Mouse (Mus musculus) CH12.LX (cell line): ENCODE results near the gene Scgb1a1. TPM values are rescaled to one million over a fixed set of nuclear protein-coding genes. Genes with fewer than 3 reads are reported as not detected.

Source experiments
- DNase-seq: peaks from one replicate; pipeline ENCODE4 v3.0.0-alpha.2; 2013; ENCODE audit errors: extremely low read depth
- H3K27ac ChIP-seq: 2 replicates; pipeline ENCODE4 v1.5.1; 2012; ENCODE audit warnings: low read depth, mild to moderate bottlenecking, control low read depth, moderate library complexity; ENCODE audit not compliant: insufficient read depth
- H3K27me3 ChIP-seq: replicated peaks from 2 replicates; pipeline ENCODE3; 2012; ENCODE audit warnings: inconsistent platforms
- H3K36me3 ChIP-seq, 2 experiments: replicated peaks in 1 of 2; 2 replicates each; pipeline versions ENCODE3 to v1.6.1; 2012; ENCODE audit warnings: inconsistent platforms in 1 of 2, low read length in 1 of 2, mild to moderate bottlenecking in 1 of 2, mixed read lengths in 1 of 2, moderate library complexity in 1 of 2; ENCODE audit not compliant: control insufficient read depth in 1 of 2, insufficient read depth in 1 of 2
- H3K4me1 ChIP-seq, 2 experiments: 2 replicates each; pipeline ENCODE4 v1.6.1; 2012; ENCODE audit warnings: inconsistent platforms in 1 of 2, moderate library complexity in 1 of 2; ENCODE audit not compliant: insufficient read depth in 2 of 2, control insufficient read depth in 1 of 2
- H3K4me2 ChIP-seq: 2 replicates; pipeline ENCODE4 v1.6.1; 2012; ENCODE audit warnings: low read depth, mild to moderate bottlenecking, control low read depth; ENCODE audit not compliant: poor library complexity, insufficient read depth, severe bottlenecking
- H3K4me3 ChIP-seq, 3 experiments: fragments of 150-350 bp in 1 of 3; sonication (generic) in 1 of 3; replicated peaks in 1 of 3; 2 replicates each; pipeline versions ENCODE3 to v1.5.1; 2011 to 2012; ENCODE audit warnings: low read depth in 2 of 3, low read length in 2 of 3, mild to moderate bottlenecking in 2 of 3, moderate library complexity in 2 of 3, control low read depth in 1 of 3, improper control_type of control experiment in 1 of 3, inconsistent platforms in 1 of 3, mixed read lengths in 1 of 3; ENCODE audit not compliant: poor library complexity in 1 of 3
- H3K79me2 ChIP-seq: replicated peaks from 2 replicates; pipeline ENCODE4 v1.6.1; 2012; ENCODE audit warnings: mild to moderate bottlenecking, moderate library complexity; ENCODE audit not compliant: control insufficient read depth, poor library complexity, insufficient read depth, severe bottlenecking; ENCODE audit errors: extremely low read depth
- H3K9ac ChIP-seq: 2 replicates; pipeline ENCODE4 v1.6.1; 2012; ENCODE audit warnings: low read depth, mild to moderate bottlenecking, control low read depth, moderate library complexity; ENCODE audit not compliant: insufficient read depth
- H3K9me3 ChIP-seq: replicated peaks from 2 replicates; pipeline ENCODE3; 2012; ENCODE audit warnings: low read length, inconsistent platforms, mixed read lengths
- BHLHE40 ChIP-seq: IDR thresholded peaks from 2 replicates; pipeline ENCODE4 v1.6.1; 2011; ENCODE audit warnings: mild to moderate bottlenecking, low read depth, low read length, improper control_type of control experiment
- CHD2 ChIP-seq: IDR thresholded peaks from 2 replicates; pipeline ENCODE4 v1.6.1; 2011; ENCODE audit warnings: low read length, improper control_type of control experiment
- CTCF ChIP-seq, 2 experiments: IDR thresholded peaks in 1 of 2; conservative IDR thresholded peaks in 1 of 2; 2 replicates each; pipeline ENCODE4 v1.5.1; 2011 to 2012; ENCODE audit warnings: low read depth in 2 of 2, low read length in 2 of 2, improper control_type of control experiment in 1 of 2, inconsistent platforms in 1 of 2, mild to moderate bottlenecking in 1 of 2, moderate library complexity in 1 of 2
- E2F4 ChIP-seq: IDR thresholded peaks from 2 replicates; pipeline ENCODE4 v1.6.1; 2011; ENCODE audit warnings: low read depth, low read length, improper control_type of control experiment; ENCODE audit not compliant: insufficient replicate concordance
- EP300 ChIP-seq: IDR thresholded peaks from 2 replicates; pipeline ENCODE4 v1.6.1; 2011; ENCODE audit warnings: low read length, improper control_type of control experiment
- GABPA ChIP-seq: IDR thresholded peaks from 2 replicates; pipeline ENCODE4 v1.6.1; 2012; ENCODE audit warnings: low read depth, low read length, improper control_type of control experiment, inconsistent platforms; ENCODE audit not compliant: insufficient replicate concordance
- IRF4 ChIP-seq: IDR thresholded peaks from 2 replicates; pipeline ENCODE4 v1.6.1; 2014; ENCODE audit warnings: low read depth, mild to moderate bottlenecking, inconsistent platforms, low read length, improper control_type of control experiment
- MAFK ChIP-seq: IDR thresholded peaks from 2 replicates; pipeline ENCODE4 v1.6.1; 2011; ENCODE audit warnings: low read length, improper control_type of control experiment; ENCODE audit not compliant: insufficient replicate concordance
- MEF2A ChIP-seq: IDR thresholded peaks from 2 replicates; pipeline ENCODE4 v1.6.1; 2014; ENCODE audit warnings: low read depth, mild to moderate bottlenecking, inconsistent platforms, low read length, improper control_type of control experiment, borderline replicate concordance
- MXI1 ChIP-seq: IDR thresholded peaks from 2 replicates; pipeline ENCODE4 v1.6.1; 2011; ENCODE audit warnings: mild to moderate bottlenecking, low read depth, low read length, improper control_type of control experiment
- NELFE ChIP-seq: IDR thresholded peaks from 2 replicates; pipeline ENCODE4 v1.6.1; 2011; ENCODE audit warnings: low read depth, low read length, improper control_type of control experiment
- NRF1 ChIP-seq: IDR thresholded peaks from 2 replicates; pipeline ENCODE4 v1.6.1; 2014; ENCODE audit warnings: low read depth, mild to moderate bottlenecking, inconsistent platforms, low read length, improper control_type of control experiment, moderate library complexity
- POLR2AphosphoS2 ChIP-seq: IDR thresholded peaks from 2 replicates; pipeline ENCODE4 v1.6.1; 2011; ENCODE audit warnings: low read depth, low read length, improper control_type of control experiment
- RAD21 ChIP-seq: IDR thresholded peaks from 2 replicates; pipeline ENCODE4 v1.6.1; 2011; ENCODE audit warnings: low read depth, mild to moderate bottlenecking, low read length, improper control_type of control experiment, moderate library complexity
- RCOR1 ChIP-seq: conservative IDR thresholded peaks from 2 replicates; pipeline ENCODE4 v1.6.1; 2012; ENCODE audit warnings: low read depth, mild to moderate bottlenecking, inconsistent platforms, low read length, improper control_type of control experiment
- SIN3A ChIP-seq: IDR thresholded peaks from 2 replicates; pipeline ENCODE4 v1.6.1; 2012; ENCODE audit warnings: low read length, improper control_type of control experiment, inconsistent platforms
- SMC3 ChIP-seq: IDR thresholded peaks from 2 replicates; pipeline ENCODE4 v1.6.1; 2011; ENCODE audit warnings: low read depth, low read length, improper control_type of control experiment
- TCF12 ChIP-seq: IDR thresholded peaks from 2 replicates; pipeline ENCODE4 v1.6.1; 2014; ENCODE audit warnings: low read depth, mild to moderate bottlenecking, inconsistent platforms, low read length, improper control_type of control experiment
- USF1 ChIP-seq: IDR thresholded peaks from 2 replicates; pipeline ENCODE4 v1.6.1; 2014; ENCODE audit warnings: low read depth, mild to moderate bottlenecking, inconsistent platforms, low read length, improper control_type of control experiment
- USF2 ChIP-seq: conservative IDR thresholded peaks from 2 replicates; pipeline ENCODE4 v1.6.1; 2011; ENCODE audit warnings: low read depth, low read length, improper control_type of control experiment
- ZC3H11A ChIP-seq: IDR thresholded peaks from 2 replicates; pipeline ENCODE4 v1.6.1; 2012; ENCODE audit warnings: low read depth, mild to moderate bottlenecking, inconsistent platforms, low read length, improper control_type of control experiment
- ZMIZ1 ChIP-seq: IDR thresholded peaks from 2 replicates; pipeline ENCODE4 v1.6.1; 2012; ENCODE audit warnings: low read depth, mild to moderate bottlenecking, inconsistent platforms, low read length, improper control_type of control experiment
- ZNF384 ChIP-seq: IDR thresholded peaks from 2 replicates; pipeline ENCODE4 v1.6.1; 2012; ENCODE audit warnings: low read depth, low read length, improper control_type of control experiment, inconsistent platforms
- dilution Hi-C: fragments of 300-500 bp; cut with MboI; formaldehyde crosslinking; loops from 2 replicates; pipeline ENCODE4 v1.14.3; 2020; ENCODE audit warnings: low sequenced_read_pairs; ENCODE audit not compliant: extremely low pct_unique_long_range_greater_than_20kb, extremely low pct_ligation_motif_present
- in situ Hi-C: fragments of 300-500 bp; cut with MboI; formaldehyde crosslinking; loops from 3 replicates; pipeline ENCODE4 v1.14.3; 2019; ENCODE audit warnings: low sequenced_read_pairs, low pct_ligation_motif_present, low pct_unique_long_range_greater_than_20kb, mixed read lengths
- polyA plus RNA-seq: library from polyadenylated mRNA; unstranded; fragments of >175 nt; gene quantifications from 2 replicates; pipeline ENCODE4 v1.2.1, GENCODE M21; 2012; ENCODE audit warnings: low read depth; ENCODE audit not compliant: insufficient read length
- total RNA-seq, 2 experiments: library from RNA; depleted of rRNA; stranded (reverse); fragments of 300-350 nt in 1 of 2; fragments of >200 nt in 1 of 2; gene quantifications; 2 replicates each; pipeline ENCODE4 v1.2.3; 2012 to 2014

Scgb1a1 gene
- total and polyA plus RNA-seq, 3 experiments: not detected

DNA sequence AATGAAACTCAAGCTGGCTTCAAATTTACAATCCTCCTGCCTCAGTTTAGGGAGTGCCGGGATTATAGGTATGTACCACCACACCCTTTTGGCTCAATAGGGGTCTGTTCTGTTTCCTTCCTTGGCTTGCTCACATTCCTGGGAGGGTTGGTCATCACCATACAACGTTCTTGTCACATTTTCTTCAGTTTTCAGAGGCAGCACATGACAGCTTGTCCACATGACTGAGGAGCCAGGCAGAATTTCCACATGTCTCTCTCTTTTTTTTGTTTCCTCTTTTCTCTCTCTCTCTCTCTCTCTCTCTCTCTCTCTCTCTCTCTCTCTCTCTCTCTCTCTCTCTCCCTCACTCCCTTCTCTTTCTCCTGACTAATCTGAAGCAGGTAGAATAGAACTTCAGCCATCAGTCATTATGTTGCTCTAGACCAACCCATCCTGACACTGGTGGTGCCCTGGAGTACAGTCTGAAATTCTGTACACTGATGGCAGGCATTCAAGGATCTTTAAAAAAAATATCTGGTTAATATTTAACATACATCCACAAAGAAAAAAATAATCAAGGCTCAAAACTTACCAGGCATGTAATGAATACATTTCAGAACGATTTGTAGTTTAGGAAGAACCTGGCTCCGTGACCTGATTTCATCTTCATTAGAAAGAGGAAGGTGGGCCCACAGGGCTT is 10.6 kb downstream of the Scgb1a1 start:
- H3K4me1 ChIP-seq: peaks cover 0 to 29% of the 10 kb centered on the region in 2 experiments; a peak in 2 of 4 replicates
- TF ChIP-seq USF2 (no peak), POLR2AphosphoS2 (no peak), NRF1 (no peak), NELFE (no peak), TCF12 (no peak), GABPA (no peak), MXI1 (no peak), E2F4 (no peak), SMC3 (no peak), ZC3H11A (no peak), EP300 (no peak), RAD21 (no peak), RCOR1 (no peak)
- no peak overlapping the region for H3K27ac ChIP-seq
- no peaks in the 10 kb centered on the region for H3K36me3 ChIP-seq
- H3K27me3 ChIP-seq: no peaks in the 10 kb centered on the region
- H3K4me2 ChIP-seq: no peak overlapping the region
- no peak for DNase-seq
- in situ Hi-C loops (loop anchor here (5.0 kb wide), 1 partner anchor 85 kb away; no protein-coding TSS in a partner anchor), dilution Hi-C loops (no loop called here)
- H3K4me3 ChIP-seq: no peak overlapping the region
- H3K79me2 ChIP-seq: no peaks in the 10 kb centered on the region
- no peaks in the 10 kb centered on the region for H3K9me3 ChIP-seq
- no peak overlapping the region for H3K9ac ChIP-seq

- Histone ChIP-seq H3K4me3 (no peak overlapping the region), H3K79me2 (no peaks in the 10 kb centered on the region), H3K27ac (no peak overlapping the region), H3K4me2 (no peak overlapping the region), H3K27me3 (no peaks in the 10 kb centered on the region), H3K4me1 (peaks cover 6 to 35% of the 10 kb centered on the region in 2 experiments), H3K36me3 (no peaks in the 10 kb centered on the region), H3K9ac (no peak overlapping the region), H3K9me3 (no peaks in the 10 kb centered on the region)
- no peak for DNase-seq
- TF ChIP-seq NELFE (no peak), SIN3A (no peak), TCF12 (no peak), EP300 (no peak), CHD2 (no peak), GABPA (no peak), ZMIZ1 (no peak), ZNF384 (no peak), MAFK (no peak), BHLHE40 (no peak), USF1 (no peak), E2F4 (no peak), MEF2A (no peak), IRF4 (no peak), CTCF (conservative IDR thresholded peaks at IDR 0.05 in 1 of 2, IDR thresholded peaks at IDR 0.05 in 1 of 2; ENCODE audit: low read depth in 2 of 2, low read length in 2 of 2) (no peak)
- dilution Hi-C loops: no loop called here
- in situ Hi-C loops: loop anchor here (5.0 kb wide), 1 partner anchor 84 kb away; no protein-coding TSS in a partner anchor
These were observed 11.7 kb downstream of the Scgb1a1 start for GRCm38 (mm10) chr19:9076035-9076434.
